Mouse (Mus musculus) stomach, postnatal 0 days (tissue): ENCODE results near the gene Arl4a.

Experiments
- CTCF ChIP-seq: IDR thresholded peaks from 2 replicates; pipeline ENCODE4 v1.5.1; 2016; ENCODE audit warnings: antibody characterized with exemption, low read depth, mild to moderate bottlenecking, moderate library complexity
- EP300 ChIP-seq: optimal IDR thresholded peaks from 2 replicates; pipeline ENCODE3; 2016; ENCODE audit warnings: antibody characterized with exemption

DNA sequence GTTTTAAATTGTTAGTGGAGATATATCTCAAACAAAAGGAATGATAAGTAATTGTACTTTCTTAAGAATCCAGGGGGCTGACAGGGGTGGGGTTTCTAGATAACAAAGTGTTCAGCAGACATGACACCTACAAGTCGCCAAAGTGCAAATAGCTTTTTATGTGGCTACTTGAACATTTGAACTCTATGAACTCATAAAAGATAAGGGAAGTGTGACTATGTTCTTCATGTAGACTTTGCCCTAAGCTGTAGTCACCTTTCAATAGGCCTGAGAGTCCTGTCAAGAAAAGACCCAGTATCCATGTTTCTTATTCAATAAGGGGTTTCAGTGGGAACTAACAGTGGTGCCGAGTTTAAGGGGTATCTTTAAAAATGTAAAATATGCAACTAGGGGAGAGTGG lies 13.9 kb downstream of the Arl4a start:
- no peak for TF ChIP-seq EP300
- no peak for TF ChIP-seq CTCF
